Mouse (Mus musculus): ENCODE results near the gene Vps16.
A peak's percentile ranks its signal among the peaks of the same experiment; 100 is the strongest.

The Vps16 gene

GRCm38 (mm10) chr2:130424126-130424853 is at the start of gene Vps16, which contains the start of gene Pced1a:
Vps16 (plus strand) TSS chr2:130424339.
Pced1a (minus strand) TSS chr2:130424701.
- DNase-seq (ENCODE audit: low spot score) = peak; percentile 94

- no peak for DNase-seq (ENCODE audit: low spot score)
Measured at GRCm38 (mm10) chr2:130374951-130375350, 49.2 kb upstream of the Vps16 start.

DNA sequence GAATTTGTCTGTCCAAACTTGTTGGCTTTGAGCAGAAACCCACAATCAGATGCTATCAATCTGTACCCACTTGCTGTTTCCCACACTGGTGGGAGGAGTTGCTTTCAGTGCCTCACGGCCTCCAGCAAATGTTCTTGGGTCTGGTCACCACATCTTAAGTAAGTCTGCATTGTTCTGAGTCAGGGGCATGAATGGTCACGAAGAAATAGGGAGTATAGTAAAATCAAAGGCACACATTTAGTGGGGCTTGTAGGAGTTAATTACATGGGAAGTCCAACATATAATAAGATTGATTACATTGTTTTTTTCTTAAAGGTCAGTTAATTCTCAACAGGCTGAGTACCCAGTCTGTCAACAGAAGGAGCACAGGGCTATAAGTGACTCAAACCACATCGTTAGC is 40.9 kb upstream of the Vps16 start:
- DNase-seq (ENCODE audit: low spot score) = no peak

DNA sequence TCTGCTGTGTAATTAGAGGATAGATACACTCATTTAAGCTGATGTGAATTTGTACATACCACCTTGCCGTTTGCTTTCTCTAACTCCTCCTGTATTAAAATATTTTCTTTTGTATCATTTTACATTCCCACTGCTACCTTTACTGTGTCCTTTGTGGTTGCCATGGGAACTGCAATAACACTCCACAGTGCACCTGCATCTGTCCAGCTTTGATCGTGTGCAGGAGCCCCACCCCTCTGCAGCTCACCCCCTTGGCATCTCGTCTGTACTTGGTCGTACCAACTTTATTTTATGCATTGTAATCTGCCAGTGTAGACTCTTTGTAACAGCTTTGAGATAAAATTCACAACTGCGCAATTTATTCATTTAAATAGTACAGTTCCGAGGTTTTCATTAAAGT is 40.2 kb upstream of the Vps16 start:
- DNase-seq (ENCODE audit: low spot score) = no peak

- DNase-seq (ENCODE audit: low spot score) = no peak
Measured at GRCm38 (mm10) chr2:130386212-130386611, 37.9 kb upstream of the Vps16 start.

- no peak for DNase-seq (ENCODE audit: low spot score)
Measured at GRCm38 (mm10) chr2:130388796-130389195, 35.3 kb upstream of the Vps16 start.

GRCm38 (mm10) chr2:130390993-130391625 is 33.0 kb upstream of the Vps16 start:
- no peak for DNase-seq (ENCODE audit: low spot score)

DNA sequence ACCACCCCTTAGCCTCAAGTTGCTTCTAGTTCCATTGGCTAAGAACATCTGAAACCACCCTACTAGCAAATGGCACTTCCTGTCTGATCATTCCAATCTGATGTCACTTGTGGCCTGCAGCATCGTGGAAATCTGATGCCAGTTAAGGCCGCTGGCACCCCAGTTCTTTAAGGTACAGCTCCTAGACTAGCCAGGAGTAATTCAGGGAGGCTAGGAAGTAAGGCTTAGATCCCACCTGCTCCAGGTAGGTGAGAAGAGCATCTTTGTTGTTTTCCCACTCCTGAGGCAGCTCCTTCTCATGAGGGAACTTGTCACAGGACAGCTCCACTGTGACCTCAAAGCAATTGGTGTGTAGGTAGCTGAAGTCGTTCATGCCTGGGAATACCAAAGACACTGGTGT is 31.3 kb upstream of the Vps16 start:
- DNase-seq (ENCODE audit: low spot score) = no peak

GRCm38 (mm10) chr2:130395696-130396095 is 28.4 kb upstream of the Vps16 start:
- DNase-seq (ENCODE audit: low spot score) = no peak

DNA sequence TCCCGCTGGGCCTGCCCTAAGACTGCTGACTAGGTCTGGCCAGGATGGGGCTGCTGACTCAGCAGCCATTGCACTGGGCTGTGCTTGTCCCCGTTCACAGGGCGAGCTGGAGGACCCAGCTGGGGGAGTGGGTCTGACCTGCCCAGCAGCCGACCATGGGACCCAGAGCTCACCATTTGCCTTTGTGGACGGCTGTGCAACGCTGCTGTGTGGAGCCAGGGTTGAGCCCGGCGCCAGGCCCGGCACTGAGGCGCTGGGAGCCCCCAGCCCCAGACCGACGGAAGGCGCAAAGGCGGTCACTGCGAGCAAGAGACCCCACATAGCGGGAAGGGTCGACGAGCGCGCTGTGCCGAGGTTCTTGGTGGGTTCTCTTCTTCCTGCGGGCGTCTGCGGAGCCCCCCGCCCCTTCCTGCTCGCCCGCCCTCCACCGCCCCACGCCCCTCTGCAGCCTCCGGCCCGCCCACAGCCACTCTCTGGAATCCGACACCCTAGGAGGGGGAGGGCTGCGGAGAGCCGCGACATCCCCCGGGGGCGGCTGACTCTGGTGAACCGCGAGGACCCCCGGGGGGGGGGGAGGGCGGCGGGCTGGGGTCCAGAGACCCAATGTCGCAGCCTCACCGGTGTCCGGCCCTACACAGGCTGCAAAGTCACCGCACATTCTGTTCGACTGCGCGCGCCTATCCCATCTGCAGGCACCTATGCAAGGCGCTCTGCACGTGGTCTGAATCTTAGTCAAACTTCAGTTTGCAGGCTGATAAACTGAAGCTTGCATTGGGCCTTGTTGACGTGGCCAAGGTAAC is 26.8 kb upstream of the Vps16 start, which contains the start of gene Cpxm1:
TSS of gene Cpxm1 (minus strand) at position 389 of the 800 bp plus-strand sequence.
- peak; percentile 38 for DNase-seq (ENCODE audit: low spot score)

DNA sequence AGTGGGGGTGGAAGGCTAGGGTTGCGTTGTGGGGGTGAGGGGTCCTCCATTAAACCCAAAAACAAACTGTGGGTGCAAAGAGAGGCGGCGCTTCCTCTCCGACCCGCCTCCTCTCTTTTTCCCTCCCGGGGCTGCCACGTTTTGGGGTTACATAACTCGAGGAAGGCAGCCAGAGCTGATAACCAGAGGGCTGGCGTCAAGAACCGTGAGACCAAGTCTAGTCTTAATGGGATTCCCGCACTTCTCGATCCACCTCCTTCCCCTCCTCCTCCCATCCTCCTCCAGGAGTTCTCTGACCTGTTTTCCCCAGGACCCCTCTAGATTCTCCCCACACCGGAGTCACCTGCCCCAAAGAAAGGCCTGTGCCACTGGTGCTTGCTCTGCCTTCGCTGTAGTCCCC is 26.0 kb upstream of the Vps16 start:
- peak; percentile 60 for DNase-seq (ENCODE audit: low spot score)

GRCm38 (mm10) chr2:130400046-130400445 is 24.1 kb upstream of the Vps16 start:
- DNase-seq (ENCODE audit: low spot score) = no peak

DNA sequence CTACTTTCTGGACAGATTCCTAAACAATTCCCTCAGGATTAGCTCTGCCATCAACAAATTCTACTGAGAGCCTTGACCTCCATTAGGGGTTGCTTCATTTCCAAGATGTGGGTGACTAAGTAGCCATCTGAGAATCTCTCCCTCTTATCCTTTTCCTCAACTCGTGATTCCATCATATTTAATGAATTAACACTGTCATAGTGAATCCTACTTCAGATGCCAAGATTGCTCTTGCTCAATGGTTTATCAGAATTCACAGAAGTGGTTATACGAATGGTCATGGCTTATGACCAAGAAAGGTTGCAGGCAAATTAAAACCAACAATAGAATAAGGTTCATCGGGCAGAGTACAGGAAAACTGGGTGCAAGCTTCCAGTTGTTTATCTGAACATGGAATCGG is 22.2 kb upstream of the Vps16 start:
- no peak for DNase-seq (ENCODE audit: low spot score)

- no peak for DNase-seq (ENCODE audit: low spot score)
Measured at GRCm38 (mm10) chr2:130404939-130405338, 19.2 kb upstream of the Vps16 start, which contains the start of the genes Gm28372 and 1700020A23Rik. Gm28372 (plus strand) TSS chr2:130405239. 1700020A23Rik (plus strand) TSS chr2:130405259.

- no peak for DNase-seq (ENCODE audit: low spot score)
Measured at GRCm38 (mm10) chr2:130406178-130406577, 18.0 kb upstream of the Vps16 start, which contains the start of gene Tmem239. Tmem239 (plus strand) TSS chr2:130406478.

GRCm38 (mm10) chr2:130408194-130408593 is 15.9 kb upstream of the Vps16 start:
- no peak for DNase-seq (ENCODE audit: low spot score)

DNA sequence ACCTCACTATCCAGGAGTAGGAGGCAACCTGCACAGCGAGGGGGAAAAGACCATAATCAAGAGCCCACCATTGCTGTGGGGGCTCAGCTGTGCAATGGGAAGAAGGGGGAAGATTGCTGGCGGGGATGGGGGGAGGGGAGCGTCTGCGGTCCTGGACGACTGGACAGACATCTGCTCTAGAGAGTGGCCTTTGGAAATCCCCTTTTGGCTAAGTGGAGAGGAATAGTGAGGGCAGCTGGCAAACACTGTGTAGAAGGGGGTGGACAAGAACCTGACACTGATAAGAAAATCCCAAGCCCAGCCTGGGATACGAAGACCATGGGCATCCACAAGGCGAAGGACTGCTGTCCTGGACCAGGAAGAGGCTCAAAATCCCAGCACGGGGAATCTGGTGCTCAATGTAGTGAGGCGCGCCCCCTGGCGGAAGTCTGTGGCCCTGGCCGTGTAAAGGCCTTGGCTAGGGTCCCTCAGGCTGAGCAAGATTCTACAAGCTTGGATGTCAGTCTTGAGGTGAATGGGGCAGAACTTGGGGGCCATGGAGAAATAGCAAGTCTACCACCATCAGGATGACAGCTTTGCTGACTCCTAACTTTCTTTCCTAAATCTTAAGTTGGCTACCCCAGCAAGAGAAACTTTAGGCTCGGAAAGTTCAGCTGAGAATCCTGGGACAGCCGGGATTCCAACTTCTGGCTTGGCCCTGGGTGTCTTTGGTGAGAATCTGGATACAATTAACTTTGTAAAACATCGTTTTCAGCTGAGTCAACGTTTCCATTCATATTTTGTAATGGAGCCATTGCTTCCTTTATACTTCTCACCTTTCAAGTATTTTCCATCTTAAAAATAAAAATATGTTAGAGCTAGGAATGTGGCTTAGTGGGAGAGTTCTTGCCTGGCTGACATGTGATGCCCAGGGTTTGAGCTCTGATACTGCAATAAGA is 12.3 kb upstream of the Vps16 start:
- peak; percentile 85 for DNase-seq (ENCODE audit: low spot score)

DNA sequence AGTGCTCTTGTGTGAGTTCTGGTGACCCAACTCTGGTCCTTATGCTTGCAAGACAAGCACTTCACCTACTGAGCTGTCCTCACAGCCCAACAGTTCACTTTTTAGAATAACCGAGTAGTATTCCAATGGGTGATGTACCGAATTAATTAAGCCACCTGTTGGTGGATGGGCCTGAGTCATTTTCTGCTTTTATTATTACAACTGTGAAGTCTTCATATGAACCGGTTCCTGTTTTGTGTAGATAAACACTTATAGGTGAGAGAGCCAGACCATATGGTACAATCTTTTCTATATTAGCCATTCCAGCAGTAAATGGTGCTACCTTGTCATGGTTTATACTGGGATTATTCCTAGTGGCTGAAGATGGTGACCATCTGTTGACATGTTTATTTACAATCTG is 11.4 kb upstream of the Vps16 start:
- DNase-seq (ENCODE audit: low spot score) = no peak

- DNase-seq (ENCODE audit: low spot score) = no peak
Measured at GRCm38 (mm10) chr2:130414094-130414856, 9.9 kb upstream of the Vps16 start.

DNA sequence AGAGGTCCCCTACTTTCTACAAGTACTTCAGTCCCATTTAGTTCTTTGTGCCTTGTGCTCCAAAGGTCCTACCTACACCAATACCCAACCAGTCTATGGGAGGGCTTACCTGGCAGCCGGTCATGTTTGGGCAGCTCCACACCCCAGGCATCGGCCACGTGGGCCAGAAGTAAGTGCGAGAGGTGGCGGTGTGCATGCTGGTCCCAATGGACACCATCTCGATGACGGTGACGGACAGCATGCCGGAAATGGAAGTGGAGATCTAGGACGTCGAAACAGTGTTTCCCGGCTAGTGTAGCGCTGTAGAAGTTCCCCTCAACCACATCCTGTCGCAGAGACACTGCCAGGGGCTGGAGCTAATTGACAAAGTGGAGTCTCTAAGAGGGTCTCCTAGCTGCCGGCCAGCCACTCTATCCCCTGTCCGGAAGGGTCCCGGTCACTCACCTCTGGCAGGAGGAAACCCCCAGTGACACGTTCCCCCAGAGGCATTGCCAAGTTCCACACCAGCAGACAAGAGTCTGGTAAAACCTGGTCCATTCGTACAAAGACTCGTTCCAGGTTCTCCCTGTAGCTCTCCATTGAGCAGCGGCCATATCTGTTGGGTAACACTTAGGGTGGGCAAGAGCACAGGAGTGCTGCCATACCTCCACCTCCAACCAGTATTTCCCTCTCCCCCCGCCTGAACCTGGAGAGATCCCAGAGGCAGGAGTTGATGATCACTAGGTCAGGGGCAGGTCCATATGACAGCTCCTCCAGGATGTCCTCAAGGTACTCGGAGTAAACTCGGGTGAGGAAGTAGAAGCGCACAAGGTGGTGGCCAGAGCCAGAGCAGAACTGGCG is 2.1 kb upstream of the Vps16 start:
- DNase-seq (ENCODE audit: low spot score) = no peak
